Mouse (Mus musculus) kidney, adult 2 months (tissue): ENCODE data around the gene Nod1. TPM values are rescaled to one million over a fixed set of nuclear protein-coding genes. Genes with fewer than 3 reads are reported as not detected.
A peak's percentile ranks its signal among the peaks of the same experiment; 100 is the strongest.

Source experiments
- DNase-seq: peaks from one replicate; pipeline ENCODE4 v3.0.0; 2021
- H3K27ac ChIP-seq: fragments of 200-500 bp; 2 replicates; pipeline ENCODE4 v1.5.1; 2012; ENCODE audit warnings: low read depth, low read length, control low read depth, inconsistent platforms; ENCODE audit not compliant: insufficient read depth
- H3K27me3 ChIP-seq: fragments of 200-500 bp; replicated peaks from 2 replicates; pipeline ENCODE4 v1.6.1; 2012; ENCODE audit warnings: mild to moderate bottlenecking, moderate library complexity, low read length, inconsistent platforms; ENCODE audit not compliant: control insufficient read depth, insufficient read depth
- H3K36me3 ChIP-seq: fragments of 200-500 bp; 2 replicates; pipeline ENCODE4 v1.6.1; 2012; ENCODE audit warnings: mild to moderate bottlenecking, moderate library complexity, low read length, inconsistent platforms; ENCODE audit not compliant: control insufficient read depth, insufficient read depth
- H3K4me1 ChIP-seq: fragments of 200-500 bp; 2 replicates; pipeline ENCODE4 v1.6.1; 2011; ENCODE audit warnings: low read length; ENCODE audit not compliant: control insufficient read depth, insufficient read depth
- H3K4me3 ChIP-seq: fragments of 200-500 bp; 2 replicates; pipeline ENCODE4 v1.5.1; 2011; ENCODE audit warnings: mild to moderate bottlenecking, low read depth, low read length, control low read depth; ENCODE audit not compliant: insufficient read depth
- CTCF ChIP-seq: fragments of 200-500 bp; conservative IDR thresholded peaks from 2 replicates; pipeline ENCODE4 v1.5.1; 2011; ENCODE audit warnings: low read depth, mild to moderate bottlenecking, control low read depth, low read length, moderate library complexity, mixed read lengths; ENCODE audit not compliant: insufficient read depth, insufficient read length
- POLR2A ChIP-seq: fragments of 200-500 bp; IDR thresholded peaks from one replicate; pipeline ENCODE4 v1.6.1; 2011; ENCODE audit warnings: low read depth, low read length, control low read depth
- WGBS: fragments of 180-500 bp; shearing (Covaris S2); methylation state at CpG from one replicate; pipeline ENCODE4 v1.1.7; 2018; 5-methylcytosine and 5-hydroxymethylcytosine counted together
- polyA plus RNA-seq: library from polyadenylated mRNA; depleted of rRNA; stranded (reverse); fragments of >200 nt; gene quantifications from 2 replicates; pipeline ENCODE4 v1.2.3, GENCODE M21; 2012

Gene Nod1
- polyA plus RNA-seq, 1 experiment, result 14.0 TPM

DNA sequence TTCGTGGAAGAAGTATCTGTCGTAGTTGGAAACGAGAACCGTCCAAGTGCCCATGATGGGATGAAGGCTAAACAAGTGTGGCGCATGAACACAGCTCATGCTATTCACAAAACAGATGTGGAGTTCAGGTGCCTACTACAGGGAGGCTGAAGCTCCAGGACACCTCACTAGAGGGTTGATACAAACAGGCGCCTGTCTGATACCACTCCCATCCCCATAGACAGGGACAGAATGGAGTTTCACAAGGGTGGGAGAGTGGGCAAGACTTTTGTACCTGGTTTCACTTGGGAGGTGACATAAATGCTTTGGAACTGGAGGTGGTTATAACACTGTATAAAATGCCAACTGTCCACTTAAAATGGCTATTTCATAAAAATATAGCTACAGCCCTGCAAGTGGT lies 7.0 kb upstream of the Nod1 start:
- Histone ChIP-seq H3K27me3 (no peaks in the 10 kb centered on the region), H3K4me1 (no peaks in the 10 kb centered on the region), H3K27ac (no peak overlapping the region), H3K36me3 (no peaks in the 10 kb centered on the region), H3K4me3 (no peak overlapping the region)
- no peak for TF ChIP-seq POLR2A
- TF ChIP-seq CTCF, result no peak
- 97% methylated on average over 6 of the region's 6 CpGs for WGBS
- DNase-seq, result no peak

DNA sequence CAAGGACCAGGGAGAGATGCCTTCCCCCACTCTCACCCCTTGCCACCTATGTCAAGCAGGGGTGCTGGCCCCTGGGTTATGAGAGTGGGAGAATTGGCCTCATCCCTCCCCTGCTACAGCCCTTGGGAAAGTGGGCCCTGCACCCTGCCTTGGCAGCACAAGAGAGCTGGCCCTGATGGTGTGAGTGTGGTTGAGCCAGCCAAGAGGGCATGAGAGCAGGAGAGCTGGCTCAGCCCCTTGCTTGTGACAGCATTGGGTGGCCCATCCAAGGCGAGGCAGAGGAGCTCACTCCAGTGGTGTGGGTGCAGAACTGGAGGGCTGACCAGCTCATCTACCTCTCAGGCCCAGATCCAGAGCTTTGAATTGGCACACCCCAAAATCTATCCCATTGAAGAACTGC lies 3.2 kb upstream of the Nod1 start:
- DNase-seq, result no peak
- Histone ChIP-seq H3K36me3 (no peaks in the 10 kb centered on the region), H3K4me1 (peaks cover 6% of the 10 kb centered on the region; the same call in 1 of the 2 replicates), H3K4me3 (no peak overlapping the region), H3K27ac (no peak overlapping the region), H3K27me3 (no peaks in the 10 kb centered on the region)
- TF ChIP-seq POLR2A (no peak), CTCF (no peak)
- 96% methylated on average over 1 of the region's 1 CpGs for WGBS

DNA sequence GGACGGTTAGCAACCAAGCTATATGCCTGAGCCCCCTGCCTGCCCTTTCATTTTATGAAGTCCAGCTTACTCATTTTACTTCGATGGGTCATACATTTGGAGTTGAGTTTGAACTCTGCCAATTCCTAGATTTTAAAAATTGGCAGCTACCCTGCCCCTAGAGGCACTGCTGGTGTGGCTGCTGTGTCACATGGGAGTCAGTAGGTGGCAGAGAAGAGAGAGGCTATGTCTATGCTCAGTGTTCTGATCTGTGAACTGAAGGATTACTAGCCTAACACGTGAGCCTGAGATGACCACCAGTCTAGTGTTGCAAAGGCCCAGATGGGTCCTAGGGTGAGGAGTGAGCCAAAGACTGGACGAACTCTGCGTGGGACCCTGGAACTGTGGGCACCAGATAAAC lies 2.1 kb upstream of the Nod1 start:
- Histone ChIP-seq H3K36me3 (no peaks in the 10 kb centered on the region), H3K4me3 (no peak overlapping the region), H3K27ac (no peak overlapping the region), H3K4me1 (peaks cover 6% of the 10 kb centered on the region; the same call in 1 of the 2 replicates), H3K27me3 (no peaks in the 10 kb centered on the region)
- TF ChIP-seq CTCF (peak; percentile 75), POLR2A (no peak)
- peak; percentile 53 for DNase-seq
- 67% methylated on average over 5 of the region's 5 CpGs for WGBS

DNA sequence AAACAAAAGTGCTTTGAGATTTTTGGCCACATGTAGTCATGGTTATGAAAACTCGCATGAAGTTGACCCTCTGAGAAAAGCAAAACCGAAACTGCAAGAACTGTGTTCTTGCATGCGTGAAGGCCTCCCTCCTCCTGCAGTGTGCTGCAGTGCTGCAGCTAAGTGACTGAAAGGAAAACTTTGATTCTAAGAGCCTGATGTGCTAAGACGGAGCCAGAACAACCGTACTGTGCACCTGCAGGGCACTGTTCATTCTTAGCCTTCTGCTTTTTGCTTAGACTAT lies 458 bp upstream of the Nod1 start:
- 1% methylated on average over 5 of the region's 5 CpGs for WGBS
- TF ChIP-seq POLR2A (no peak), CTCF (0 out of 2 replicates have a peak, but pooled peaks have one; percentile 21)
- DNase-seq, result peak; percentile 60
- H3K27me3 ChIP-seq, result no peaks in the 10 kb centered on the region
- peaks cover 6% of the 10 kb centered on the region; the same call in 1 of the 2 replicates for H3K4me1 ChIP-seq
- H3K36me3 ChIP-seq, result no peaks in the 10 kb centered on the region
- peak overlapping the region; percentile 84; the same call in 1 of the 2 replicates for H3K27ac ChIP-seq
- peak overlapping the region; percentile 42 for H3K4me3 ChIP-seq

DNA sequence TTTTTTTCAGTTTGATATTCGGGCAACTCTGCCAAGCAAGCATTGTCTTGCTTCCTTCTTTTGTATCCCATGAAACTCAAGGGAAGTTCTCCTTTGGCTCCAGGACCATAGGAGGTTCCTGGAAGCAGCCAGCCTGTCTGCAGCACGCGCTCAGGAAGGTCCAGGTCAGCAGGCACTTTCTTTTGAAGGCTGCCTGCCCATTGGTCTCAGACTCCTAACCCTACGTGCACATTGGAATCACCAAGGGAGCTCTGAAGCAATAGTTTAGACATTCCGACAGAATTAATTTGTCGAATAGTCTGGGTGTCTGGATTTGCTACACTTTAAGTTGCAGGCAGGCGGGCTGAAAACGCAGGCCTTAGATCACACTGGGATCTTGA lies 691 bp downstream of the Nod1 start:
- Histone ChIP-seq H3K4me3 (peak overlapping the region; percentile 66), H3K27ac (peak overlapping the region; percentile 84), H3K27me3 (no peaks in the 10 kb centered on the region), H3K36me3 (no peaks in the 10 kb centered on the region), H3K4me1 (peaks cover 6% of the 10 kb centered on the region; the same call in 1 of the 2 replicates)
- WGBS, result 9% methylated on average over 8 of the region's 8 CpGs
- DNase-seq, result peak; percentile 81
- no peak for TF ChIP-seq CTCF

DNA sequence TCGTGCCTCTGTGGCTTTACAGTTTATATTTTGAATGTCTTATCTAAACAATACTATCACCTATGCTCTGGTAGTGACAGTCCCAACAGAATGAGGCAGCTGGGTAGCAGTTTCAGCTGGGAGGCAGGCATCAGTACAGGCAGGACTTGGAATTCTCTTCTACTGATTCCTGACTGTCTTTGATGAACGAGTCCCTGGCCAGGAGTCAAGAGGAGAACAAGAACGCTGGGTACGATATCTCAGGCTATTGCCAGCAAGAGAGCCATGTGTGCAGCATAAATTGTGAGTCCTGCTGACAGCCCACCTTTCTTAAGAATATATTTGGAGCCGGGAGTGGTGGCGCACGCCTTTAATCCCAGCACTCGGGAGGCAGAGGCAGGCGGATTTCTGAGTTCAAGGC lies 1.9 kb downstream of the Nod1 start:
- 73% methylated on average over 9 of the region's 9 CpGs for WGBS
- no peak overlapping the region for H3K27ac ChIP-seq
- H3K4me3 ChIP-seq, result no peak overlapping the region
- no peak for TF ChIP-seq POLR2A
- no peak for TF ChIP-seq CTCF
- no peaks in the 10 kb centered on the region for H3K27me3 ChIP-seq
- no peaks in the 10 kb centered on the region for H3K36me3 ChIP-seq
- peaks cover 6% of the 10 kb centered on the region; the same call in 1 of the 2 replicates for H3K4me1 ChIP-seq
- peak; percentile 30 for DNase-seq

DNA sequence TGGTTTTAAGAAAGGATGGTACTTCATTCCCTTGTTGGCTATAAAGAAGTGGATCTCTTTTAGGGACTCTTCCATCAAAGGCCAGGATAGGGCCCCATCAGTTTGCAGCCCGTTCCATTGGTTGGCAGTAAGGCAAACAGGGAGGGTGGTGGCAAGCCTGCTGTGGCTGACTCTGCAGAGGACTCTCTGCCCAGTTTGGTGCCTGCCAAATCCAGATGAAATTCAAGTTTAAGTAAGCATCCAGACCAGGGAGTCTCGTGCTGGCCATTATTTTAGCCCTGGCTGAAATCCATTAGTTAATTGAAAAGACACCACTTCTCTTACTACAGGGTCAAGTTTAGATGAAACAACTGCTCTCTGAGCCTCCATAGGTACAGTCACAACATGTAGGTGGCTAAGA lies 2.6 kb downstream of the Nod1 start:
- 64% methylated on average over 2 of the region's 2 CpGs for WGBS
- no peak overlapping the region for H3K27ac ChIP-seq
- H3K27me3 ChIP-seq, result no peaks in the 10 kb centered on the region
- no peaks in the 10 kb centered on the region for H3K36me3 ChIP-seq
- peaks cover 6% of the 10 kb centered on the region; the same call in 1 of the 2 replicates for H3K4me1 ChIP-seq
- no peak overlapping the region for H3K4me3 ChIP-seq
- no peak for TF ChIP-seq CTCF
- TF ChIP-seq POLR2A, result no peak
- no peak for DNase-seq

DNA sequence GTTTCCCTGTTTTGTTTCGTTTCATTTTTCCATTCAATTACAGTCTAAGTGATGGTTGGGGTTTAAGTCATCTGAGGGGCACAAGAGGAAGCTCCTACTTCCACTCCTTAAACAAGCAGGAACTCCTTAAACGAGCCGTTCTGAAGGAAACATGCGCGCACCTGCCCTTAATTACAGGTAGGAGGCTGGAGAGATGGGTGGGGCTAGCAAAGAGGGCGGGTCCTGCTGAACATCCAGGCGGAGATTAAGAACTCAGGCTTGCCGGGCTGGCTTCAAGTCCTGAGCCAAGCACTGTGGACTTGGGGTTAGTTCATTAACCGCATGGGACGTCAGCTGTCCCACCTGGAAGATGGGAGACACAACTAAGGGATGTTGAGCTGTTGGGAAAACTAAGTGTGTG lies 4.8 kb downstream of the Nod1 start:
- H3K4me3 ChIP-seq, result no peak overlapping the region
- H3K27ac ChIP-seq, result no peak overlapping the region
- no peak for DNase-seq
- H3K36me3 ChIP-seq, result no peaks in the 10 kb centered on the region
- TF ChIP-seq CTCF (no peak), POLR2A (no peak)
- WGBS, result 52% methylated on average over 10 of the region's 10 CpGs
- no peaks in the 10 kb centered on the region for H3K27me3 ChIP-seq
- peaks cover 6% of the 10 kb centered on the region; the same call in 1 of the 2 replicates for H3K4me1 ChIP-seq
